Mouse (Mus musculus) regulatory T cell (primary cell): ENCODE measurements around the gene Atrip.

Experiments used
- in situ Hi-C: fragments of 300-600 bp; cut with MboI, MseI; formaldehyde crosslinking; loops from one replicate; pipeline ENCODE4 v1.15.1; 2025; ENCODE audit warnings: high pct_unique_total_duplicates

Atrip gene

DNA sequence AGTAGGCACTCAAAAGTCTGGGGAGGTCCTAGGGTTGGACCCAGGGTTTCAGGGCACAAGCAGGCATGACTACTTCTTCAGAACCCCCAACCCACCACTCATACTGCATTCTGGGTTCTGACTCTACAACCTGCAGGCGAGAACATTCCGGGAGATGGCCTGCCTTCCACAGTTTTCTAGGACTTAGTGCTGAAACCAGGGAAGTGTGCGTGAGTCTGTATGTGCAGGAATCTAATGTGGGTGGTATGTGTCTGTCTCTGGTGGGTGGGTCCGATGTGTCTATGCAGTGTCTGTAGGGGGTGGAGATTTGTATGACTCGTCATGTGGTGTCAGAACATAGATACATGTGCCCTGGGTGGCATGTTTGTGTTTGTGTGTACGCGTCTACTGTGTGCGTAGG is 24.4 kb upstream of the Atrip start:
- in situ Hi-C loops: loop anchor here (10.0 kb wide), 1 partner anchor 244 kb away; the partner anchor contains the start of gene Slc26a6

DNA sequence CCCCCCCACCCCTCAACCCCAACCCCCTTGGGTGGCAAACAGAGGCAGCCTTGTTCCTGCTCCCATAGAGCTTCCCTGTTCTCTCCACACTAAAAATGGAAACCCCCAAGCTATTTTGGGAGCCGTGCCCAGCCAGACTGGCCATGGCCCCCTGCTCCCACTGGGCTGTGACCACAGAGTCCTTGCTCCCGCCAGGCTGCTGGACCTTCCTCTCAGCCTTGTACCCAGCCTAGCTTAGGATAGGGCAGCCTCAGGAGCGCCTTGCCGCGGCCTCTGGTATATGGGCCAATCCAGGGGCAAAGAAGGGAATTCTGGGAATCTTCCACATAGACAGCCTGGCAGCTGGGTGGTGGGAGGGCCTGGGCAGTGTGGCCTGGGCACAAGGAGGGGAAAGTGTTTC is 23.9 kb upstream of the Atrip start:
- in situ Hi-C loops: loop anchor here (10.0 kb wide), 1 partner anchor 243 kb away; the partner anchor contains the start of gene Slc26a6

DNA sequence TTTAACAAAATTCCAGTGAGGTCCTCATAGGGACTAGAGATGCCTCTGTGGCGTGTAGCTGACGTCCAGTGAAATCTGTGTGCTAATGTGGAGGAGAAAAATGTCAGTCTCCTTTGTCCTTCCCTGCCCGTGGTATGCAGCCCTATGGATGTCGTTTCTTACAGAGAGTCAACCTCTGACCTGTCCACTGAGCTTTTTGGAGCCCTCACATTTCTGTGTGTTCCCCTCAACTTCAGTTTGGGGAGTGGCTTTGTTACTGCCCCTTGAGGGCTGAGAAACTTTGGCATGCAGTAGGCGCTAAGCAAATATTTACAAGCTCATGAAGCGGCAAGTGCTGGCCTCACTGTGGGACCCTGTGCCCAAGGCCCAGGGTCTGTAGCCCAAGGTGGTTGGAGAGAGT is 23.4 kb upstream of the Atrip start:
- in situ Hi-C loops: loop anchor here (10.0 kb wide), 1 partner anchor 242 kb away; the partner anchor contains the start of gene Slc26a6

DNA sequence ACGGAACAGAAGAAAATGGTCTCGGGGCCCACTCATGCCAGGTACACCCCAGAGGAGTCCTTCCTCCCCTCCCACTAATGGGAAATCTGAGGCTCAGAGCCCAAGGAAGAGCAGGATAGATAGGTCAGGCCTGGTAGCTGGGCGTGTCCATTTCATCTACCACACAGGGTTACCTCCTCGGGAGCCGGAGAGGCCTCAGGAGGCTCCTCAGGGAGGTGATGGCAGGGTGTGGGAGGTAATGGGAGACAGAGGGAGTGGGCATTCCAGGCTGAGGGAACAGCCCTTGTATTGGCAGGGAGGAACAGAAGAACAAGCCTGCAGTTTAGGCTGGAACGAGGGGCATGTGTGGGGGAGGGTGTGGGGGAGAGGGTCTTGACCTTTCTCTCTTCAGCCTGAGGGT is 22.9 kb upstream of the Atrip start:
- in situ Hi-C loops: loop anchor here (10.0 kb wide), 1 partner anchor 242 kb away; the partner anchor contains the start of gene Slc26a6

DNA sequence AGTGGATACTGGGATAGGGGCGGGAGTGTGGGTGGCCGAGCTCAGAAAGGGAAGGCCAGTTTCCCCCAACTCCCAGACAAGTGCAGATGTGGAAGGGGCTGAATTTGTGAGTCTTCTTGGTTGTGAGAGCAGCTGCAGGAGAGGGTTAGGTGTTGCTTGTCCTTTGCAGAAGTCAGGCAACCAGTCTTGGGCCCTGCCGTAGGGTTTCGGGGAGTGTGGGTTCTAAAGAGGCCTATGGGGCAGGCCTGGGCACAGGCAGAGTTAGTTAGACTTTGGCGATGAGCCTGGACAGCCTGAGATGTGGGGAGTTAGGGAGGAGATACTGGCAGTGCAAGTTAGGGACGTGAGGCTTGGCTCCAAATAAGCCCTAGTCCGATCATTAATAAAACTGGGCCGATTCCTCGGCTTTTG is 22.3 kb upstream of the Atrip start:
- in situ Hi-C loops: loop anchor here (10.0 kb wide), 1 partner anchor 241 kb away; the partner anchor contains the start of gene Slc26a6

DNA sequence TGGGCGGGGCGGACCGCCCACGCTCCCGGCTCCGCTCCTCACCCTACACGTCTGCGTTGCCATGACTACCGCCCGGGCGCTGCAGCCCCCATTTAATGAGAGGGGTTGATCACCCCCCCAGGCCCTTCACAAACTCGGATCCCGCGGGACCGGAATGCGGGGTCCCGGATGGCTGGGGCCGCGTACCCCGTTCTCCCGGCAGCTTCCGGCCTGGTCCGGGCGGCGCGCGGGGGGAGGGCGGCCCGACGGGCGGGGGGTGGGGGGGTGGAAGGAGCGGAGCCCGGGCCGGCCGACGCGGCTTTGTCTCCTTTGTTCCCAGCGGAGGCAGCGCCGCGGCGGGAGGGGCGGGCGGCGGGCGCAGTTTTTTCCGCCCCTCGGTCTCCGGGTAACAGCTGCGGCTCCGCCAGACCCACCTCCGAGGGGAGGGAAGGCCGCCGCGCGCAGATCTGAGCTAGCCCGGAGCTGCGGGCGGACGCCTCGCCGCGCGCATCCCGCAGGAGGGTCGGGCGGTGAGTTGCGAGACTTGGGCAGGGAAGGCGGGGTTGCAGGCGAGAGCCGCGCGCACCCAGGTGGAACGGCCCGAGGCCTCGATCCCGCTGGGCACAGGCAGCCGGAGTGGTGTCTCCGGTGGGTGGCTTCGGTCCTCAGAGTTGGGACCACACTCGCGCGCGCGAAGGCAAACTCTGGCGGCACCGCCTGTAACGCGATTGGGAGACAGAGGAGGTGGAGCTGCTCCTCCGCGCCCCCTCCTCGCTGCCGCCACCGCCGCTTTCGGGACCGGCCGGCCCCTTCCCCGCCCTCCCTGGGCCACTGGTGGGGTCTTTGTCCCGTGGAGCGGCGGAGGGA is 21.4 kb upstream of the Atrip start, which contains the start of gene Plxnb1:
Plxnb1 (plus strand) TSS at position 253 of the 846 bp plus-strand sequence.
- in situ Hi-C loops: loop anchor here (10.0 kb wide), 1 partner anchor 241 kb away; the partner anchor contains the start of gene Slc26a6

DNA sequence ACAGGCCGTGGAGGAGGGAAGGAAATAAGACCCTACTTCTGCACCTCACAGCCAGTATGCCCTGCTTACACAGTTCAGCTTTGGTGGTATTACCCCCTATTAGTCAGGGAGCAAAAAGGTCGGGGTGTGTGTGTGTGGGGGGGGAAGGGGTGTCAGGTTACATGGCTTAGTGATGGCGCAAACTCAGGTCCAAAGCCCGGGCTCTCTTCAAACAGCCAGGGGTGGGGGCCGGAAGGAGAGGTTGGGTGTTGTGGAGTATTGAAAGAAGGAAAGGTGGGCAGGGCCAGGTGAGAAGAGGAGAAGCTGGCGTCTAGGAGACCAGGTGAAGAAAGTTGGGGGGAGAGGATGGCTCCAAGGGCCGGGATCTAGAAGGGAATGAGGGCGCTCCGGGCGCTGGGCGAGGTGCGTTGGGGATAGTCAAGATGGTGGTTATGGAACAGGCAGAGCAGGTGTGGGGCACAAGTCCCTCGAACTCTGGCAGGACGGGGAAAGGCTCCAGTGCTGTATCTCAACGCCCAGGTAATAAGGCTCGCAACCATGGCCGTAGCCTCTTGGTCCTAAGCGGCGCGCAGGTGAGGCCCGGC is 20.7 kb upstream of the Atrip start:
- in situ Hi-C loops: loop anchor here (10.0 kb wide), 1 partner anchor 240 kb away; the partner anchor contains the start of gene Slc26a6

DNA sequence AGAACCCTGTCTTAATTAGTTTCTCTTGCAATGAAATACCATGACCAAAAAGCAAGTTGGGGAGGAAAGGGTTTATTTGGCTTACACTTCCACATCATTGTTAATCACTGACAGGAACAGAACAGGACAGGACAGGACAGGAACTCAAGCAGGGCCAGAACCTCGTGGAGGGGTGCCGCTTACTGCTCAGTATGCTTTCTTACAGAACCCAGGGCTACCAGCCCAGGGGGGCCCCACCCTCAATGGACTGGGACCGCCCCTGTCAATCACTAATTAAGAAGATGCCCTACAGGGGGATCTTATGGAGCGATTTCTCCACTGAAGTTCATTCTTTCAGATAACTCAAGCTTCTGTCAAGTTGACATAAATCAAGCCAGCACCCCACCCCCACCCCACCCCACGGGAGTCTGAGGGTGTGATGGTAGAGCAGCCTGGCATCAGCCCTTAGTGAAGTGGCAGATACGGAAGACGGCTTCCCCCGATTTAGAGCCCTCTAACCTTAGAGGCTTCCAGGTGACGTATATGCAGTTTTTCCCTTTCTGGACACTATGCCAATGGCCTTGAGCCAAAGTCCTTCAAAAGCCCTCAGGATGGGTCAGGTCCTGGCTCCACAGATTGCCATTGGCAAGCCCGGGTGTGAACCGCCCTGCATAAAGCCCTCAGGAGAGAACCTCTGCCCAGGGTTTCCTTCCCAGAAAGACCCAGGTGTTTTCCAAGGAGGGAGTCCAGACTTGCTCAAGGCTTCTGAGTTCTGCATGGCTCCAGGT is 20.0 kb upstream of the Atrip start:
- in situ Hi-C loops: loop anchor here (10.0 kb wide), 1 partner anchor 239 kb away; the partner anchor contains the start of gene Slc26a6

DNA sequence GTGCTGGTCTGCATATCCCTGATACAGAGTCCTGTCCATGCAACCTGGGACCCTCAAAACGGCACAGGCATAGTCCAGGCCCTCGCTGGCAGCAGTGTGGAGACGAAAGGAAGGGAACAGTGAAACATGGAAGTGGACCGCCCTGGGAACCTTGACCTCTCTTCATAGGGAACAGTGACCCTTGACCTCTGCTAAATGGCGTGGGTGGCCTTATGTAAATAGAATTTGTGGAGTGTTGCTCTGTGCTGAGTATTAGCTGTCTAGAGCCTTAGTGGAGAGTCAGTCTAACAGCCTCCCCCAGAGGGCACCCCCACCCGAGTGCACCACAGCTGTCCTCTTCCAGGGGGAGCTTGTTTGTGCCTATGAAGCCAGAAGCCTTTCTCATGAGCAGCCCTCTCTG is 18.9 kb upstream of the Atrip start:
- in situ Hi-C loops: loop anchor here (10.0 kb wide), 1 partner anchor 238 kb away; the partner anchor contains the start of gene Slc26a6

DNA sequence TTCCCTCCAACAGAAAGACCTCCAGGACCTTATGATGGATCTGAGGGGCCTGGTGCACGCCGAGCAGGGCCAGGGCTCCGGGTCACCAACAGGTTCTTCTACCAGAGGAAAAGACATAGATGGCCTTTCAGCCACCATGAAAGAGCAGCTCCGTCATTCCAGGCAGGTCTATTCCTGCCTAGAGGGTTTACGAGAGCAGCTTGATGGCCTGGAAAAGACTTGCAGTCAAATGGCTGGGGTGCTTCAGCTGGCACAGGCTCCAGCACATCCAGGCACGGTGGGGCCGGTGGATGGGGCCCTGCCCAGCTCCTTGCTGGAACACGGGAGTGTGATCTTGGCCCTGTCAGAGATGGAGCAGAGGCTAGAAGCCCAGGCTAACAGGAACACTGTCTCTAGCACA is 17.9 kb upstream of the Atrip start:
- in situ Hi-C loops: loop anchor here (10.0 kb wide), 1 partner anchor 237 kb away; the partner anchor contains the start of gene Slc26a6

DNA sequence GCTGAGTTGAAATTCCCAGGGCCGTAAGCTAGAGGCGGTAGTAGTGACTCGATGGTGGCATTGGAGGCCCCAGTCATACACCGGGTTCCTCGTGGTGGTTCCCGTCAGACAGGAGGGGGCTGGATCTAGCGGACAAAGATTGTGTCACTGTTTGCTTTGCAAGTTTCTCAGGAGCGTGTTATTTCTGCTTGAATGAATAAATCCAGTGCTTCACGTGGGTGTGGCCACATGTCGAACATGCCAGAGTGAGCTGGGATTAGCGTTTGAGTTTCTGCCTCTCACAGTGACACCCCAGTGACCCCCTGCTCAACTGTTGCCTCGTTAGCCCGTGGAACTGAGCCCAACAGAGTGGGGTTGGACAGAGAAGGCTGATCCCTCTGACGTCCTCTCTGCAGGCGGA is 16.5 kb upstream of the Atrip start:
- in situ Hi-C loops: loop anchor here (10.0 kb wide), 1 partner anchor 236 kb away; the partner anchor contains the start of gene Slc26a6

DNA sequence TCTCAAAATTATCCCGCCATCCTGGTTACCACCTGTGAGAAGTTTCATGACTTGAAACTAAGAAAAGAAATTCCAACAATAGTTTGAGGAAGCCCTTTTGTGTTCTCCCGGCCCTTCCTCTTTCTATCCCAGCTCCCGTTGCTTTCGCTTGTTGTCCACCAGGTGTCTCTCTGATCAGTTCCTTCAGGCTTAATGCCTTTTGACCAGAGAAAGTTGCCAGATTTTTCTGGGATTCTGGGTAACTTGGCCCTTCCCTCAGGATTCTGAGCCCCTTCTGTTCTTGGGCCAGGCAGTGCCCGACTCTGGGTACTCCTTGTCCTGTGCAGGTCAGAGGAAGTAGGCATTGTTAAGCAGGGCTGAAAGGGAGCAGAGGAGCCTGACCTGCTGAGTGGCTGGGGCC is 14.1 kb upstream of the Atrip start:
- in situ Hi-C loops: no loop called here

DNA sequence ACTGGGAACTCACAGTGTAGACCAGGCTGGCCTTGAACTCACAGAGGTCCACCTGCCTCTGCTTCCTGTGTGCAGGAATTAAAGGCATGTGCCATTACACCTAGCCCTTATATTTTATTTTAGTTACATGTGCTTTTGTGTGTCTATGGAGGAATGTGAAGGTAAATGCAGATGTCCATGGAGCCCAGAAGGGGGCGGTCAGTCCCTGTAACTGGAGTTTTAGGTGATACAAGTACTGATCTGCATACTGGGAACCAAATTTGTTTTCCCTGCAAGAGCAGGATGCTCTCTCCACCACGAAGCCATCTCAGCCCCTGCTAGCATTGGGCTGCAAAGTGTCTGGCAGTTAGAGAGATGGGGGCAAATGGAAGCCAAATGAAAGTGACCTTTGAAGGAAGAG is 11.0 kb upstream of the Atrip start:
- in situ Hi-C loops: loop anchor here (5.0 kb wide), 1 partner anchor 37 kb away; no protein-coding TSS in a partner anchor

DNA sequence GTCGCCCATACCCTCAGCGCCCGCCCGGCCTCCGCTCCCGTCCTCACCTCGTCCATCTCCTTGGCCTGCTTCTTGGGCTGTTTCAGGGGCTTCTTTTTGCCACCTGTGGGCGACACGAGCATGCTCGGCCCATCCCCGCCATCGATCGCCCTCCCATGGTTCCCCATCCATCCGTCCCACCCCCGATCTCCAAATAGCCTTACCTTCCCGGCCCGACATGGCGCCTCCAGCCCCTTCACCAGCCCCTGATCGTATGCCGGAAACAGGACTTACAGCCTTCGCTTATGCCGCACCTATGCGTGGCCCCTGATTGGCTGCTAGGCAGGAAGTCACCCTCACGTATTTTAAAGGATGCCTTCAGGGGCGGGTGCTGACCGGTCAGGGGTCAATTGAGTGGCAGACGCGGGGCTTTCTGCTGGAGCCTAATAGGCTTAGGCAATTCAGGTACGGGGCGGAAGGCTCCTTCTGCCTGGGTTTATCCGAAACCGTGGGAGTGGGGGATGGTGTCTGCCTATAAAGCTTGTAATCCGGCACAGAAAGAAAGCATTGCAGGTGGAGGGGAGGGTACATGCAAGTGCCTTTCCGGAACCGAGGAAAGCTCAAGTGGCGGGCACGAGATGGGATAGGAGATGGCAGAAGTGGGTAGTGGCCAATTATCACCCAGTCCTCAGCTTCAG is 8.3 kb upstream of the Atrip start, which contains the start of the genes Ccdc51 and Tma7:
Ccdc51 (plus strand) TSS at position 370 of the 677 bp plus-strand sequence.
Tma7 (minus strand) TSS at position 464 of the 677 bp plus-strand sequence.
- in situ Hi-C loops: loop anchor here (5.0 kb wide), 1 partner anchor 40 kb away; no protein-coding TSS in a partner anchor

DNA sequence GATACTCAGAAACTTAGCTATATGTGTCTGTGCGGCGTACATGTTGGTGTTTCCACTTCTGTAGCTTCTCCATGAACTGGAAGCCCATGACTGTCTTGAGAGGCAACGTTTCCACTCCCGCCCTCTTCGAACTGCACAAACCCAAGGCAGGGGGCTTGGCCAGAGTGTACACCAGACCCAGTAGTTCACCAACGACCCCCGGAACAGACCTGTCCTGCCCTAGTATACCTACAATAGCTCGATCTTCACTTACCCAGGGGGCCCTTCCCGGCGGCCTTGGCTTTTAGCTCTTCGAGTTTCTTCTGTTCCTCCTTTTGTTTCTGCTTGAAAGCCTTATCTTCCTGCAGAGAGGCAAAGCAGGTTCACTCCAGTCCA is 7.8 kb upstream of the Atrip start:
- in situ Hi-C loops: loop anchor here (5.0 kb wide), 1 partner anchor 41 kb away; no protein-coding TSS in a partner anchor

DNA sequence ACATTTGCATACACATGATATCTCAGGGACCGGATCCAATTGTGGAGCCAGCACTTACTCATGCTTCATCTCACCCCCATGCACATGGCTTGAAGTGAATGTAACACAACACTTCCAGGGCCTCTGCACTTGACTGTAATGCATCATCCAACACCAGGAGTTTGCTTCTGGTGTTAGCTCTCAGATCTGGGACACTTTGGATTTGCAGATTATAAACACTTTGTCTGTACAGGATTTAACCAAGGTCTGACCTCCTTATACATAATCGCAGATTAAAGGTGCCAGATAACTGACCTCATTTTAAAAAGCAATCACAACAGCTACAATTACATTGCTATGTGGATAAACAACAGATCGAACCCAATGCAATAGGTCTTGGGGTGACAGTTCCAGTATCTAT is 6.6 kb upstream of the Atrip start:
- in situ Hi-C loops: loop anchor here (5.0 kb wide), 1 partner anchor 42 kb away; no protein-coding TSS in a partner anchor

DNA sequence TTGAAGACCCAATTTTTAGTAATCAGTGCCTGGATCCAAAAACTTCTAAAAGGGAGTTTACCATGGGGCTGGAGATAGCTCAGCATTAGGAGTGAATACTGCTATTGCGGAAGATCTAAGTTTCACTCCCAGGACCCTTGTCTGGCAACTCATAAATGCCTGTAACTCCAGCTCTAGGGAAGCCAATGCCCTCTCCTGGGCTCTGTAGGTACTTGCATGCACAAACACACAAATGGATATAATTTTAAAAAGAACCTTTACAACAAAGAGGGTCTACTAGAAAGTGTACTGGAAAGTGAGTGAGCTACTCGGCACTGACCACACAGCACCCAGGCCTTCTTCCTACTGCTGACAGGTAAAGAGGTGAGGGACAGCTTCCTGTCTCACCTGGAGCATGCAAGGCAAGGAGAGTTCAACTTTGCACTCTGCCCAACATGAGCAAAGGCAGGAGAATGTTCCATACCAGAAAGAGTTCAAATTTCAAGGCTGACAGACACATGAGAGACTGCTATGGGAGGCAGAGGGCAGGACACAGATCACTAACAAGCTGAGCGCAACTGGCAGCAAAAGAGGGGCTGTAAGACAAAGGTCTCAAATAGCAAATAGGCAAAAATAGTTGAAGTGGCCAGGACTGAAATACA is 5.7 kb downstream of the Atrip start:
- in situ Hi-C loops: no loop called here

DNA sequence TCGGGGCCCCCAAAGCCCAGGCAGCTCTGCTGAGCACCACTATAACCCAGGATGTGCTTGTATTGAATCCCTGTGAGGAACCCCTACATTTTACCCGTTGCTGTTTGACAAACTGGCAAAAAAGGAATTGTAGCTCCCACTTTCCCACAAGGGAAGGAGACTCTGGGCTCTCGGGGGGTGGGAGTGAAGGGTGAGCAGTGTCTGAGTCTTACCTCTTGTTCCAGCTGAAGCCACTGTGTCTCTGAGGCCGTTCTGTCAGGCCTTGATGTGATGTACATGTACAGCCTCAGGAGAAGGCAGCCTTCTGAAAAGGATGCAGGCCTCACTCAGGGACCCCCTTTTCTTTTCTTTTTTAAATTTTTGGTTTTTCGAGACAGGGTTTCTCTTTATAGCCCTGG is 13.0 kb downstream of the Atrip start:
- in situ Hi-C loops: no loop called here

DNA sequence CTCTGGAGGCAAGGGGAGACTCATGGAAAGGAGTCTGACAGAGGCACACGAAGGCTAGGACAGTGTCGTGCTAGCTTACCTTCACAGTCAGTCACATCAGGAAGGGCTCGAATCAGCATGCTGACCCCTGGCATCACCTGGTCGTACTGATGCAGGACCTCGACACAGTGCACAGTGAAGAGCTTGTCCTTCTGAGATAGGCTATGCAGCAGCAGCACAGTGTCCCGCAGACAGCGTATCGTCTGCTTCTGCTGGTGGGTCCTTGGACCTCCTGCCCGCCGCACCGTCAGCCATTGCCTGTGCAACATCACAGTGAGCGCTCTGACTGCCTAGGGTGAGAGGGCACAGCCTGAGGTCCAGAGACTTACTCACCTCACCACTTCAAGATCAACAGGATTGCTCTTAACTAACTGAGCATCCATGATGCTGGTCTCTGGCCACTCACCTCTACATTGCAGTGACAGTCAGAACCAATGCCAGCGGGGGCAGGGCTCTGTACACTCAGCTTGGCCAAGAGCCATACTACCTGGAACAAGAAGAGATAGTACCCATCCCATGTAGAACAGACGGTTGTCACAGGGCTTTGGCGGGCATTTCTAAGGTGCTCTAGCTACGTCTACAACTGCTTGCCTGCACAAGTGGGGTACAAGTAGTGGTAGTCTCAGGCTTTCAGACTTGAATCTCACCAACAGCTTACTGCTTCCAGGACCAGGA is 13.6 kb downstream of the Atrip start:
- in situ Hi-C loops: no loop called here
